Mouse (Mus musculus) c-Kit-positive CD71-positive TER-119-negative erythroid progenitor cells, embryonic 14.5 days (primary cell): ENCODE measurements around the gene Spag4.
"Not testable (repeated sequence)": the region's sequence is repeated elsewhere in the genome, so short reads cannot be mapped to it uniquely, and the experiment has no call there.

Source experiments
- DNase-seq: peaks from one replicate; pipeline ENCODE4 v3.0.0-alpha.2; 2013; ENCODE audit warnings: low read depth

Gene Spag4

DNA sequence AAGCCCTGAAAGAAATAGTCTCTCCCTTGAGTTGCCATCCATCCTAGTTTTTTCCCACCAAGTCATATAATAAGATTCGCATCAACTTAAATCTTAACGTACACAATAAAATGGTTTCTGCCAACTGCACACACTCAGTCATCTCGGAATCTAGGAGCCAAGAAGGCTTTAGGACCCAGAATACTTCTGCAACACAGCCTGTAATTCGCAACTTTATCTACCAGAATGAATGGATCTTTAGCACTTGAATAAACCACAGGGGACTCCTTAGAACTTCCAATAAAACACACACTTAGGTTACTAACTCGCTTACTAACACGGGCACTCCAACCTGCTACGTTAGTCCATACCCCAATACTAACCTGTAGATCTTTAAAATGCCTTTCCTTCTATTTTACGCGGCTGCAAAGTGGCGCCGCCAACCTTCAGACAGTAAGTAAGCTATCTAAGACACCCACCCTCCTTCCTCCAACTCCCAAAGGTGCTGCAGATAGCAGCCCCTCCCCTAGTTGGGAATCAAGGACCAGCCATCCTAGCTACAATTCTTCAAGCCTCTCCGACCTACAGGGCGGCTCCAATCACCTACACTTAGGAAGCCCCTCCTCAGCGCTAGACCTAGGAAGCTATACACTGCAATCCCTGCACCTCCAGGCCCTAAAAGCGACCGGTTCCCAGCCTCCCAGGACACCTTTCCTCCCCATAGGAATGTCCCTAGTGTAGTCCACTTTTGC, 45.8 kb downstream of the Spag4 start:
- DNase-seq, result peak; percentile 51

DNA sequence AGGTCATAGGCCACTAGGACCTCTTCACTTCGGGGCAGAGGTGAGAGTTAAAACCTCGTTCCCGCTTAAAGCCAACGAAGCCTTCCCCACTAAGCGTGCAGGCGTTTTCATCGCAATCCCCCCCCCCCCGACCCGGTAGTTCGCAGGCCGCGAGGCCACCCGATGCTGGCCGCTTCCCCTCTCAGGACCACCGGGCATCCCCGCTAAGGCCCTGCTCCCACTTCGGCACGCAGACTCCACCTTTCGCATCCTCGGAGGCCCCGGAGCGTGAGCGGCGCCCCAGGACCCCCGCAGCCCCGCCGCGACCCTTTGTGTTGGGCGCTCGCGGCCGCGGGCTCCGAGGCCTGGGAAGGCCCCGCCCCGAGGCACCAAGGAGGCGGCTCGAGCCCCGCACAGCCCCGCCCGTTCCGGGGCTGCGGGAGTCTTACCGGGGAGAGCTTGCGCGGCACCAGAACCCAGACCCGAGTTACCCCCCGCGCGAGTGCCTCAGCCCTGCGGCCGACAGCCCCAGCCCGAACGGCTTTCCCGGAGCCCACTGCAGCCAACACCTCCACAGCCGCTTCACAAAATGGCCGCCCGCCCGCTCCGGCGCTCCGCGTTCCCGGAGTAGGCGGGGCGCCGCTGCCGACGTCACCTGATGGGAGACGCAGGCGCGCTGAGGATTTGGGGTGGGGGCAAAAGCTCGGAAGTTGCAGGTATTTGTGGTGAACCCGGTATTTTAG, 46.5 kb downstream of the Spag4 start, which contains the start of the genes Cpne1 and Rbm12:
Gene Cpne1, minus strand, starts transcription at position 608 of the 722 bp plus-strand sequence.
Gene Rbm12, minus strand, starts transcription at position 621 of the 722 bp plus-strand sequence.
- DNase-seq, result peak; percentile 78

DNA sequence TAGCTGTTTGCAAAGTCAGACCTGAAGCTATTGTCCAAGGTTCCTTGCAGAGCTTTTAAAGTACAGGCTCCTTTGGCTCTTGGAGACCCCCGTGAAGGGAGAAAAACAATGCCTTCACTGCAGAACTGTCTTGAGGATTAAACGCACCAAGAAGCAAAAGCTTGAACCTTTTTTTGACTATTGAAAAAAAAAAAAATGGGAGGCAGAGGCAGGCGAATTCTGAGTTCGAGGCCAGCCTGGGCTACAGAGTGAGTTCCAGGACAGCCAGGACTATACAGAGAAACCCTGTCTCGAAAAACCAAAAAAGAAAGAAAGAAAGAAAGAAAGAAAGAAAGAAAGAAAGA, 47.1 kb downstream of the Spag4 start:
- not testable (repeated sequence) for DNase-seq

DNA sequence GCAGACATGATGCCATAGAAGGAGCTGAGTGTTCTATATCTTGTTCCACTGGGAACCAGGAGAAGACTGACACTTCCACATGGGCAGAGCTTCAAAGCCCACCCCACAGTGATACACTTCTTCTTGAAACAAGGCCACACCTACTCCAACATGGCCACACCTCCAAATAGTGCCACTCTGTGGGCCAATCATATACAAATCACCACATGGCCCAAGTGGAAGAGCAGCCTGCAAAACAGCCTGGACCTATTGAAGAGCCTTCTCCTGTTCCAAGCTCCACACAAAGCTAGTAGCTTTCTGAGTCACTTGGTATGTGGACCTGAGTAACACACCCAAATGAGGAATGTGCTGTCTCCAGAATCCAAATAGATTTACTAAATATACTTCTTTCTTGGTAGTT, 54.6 kb downstream of the Spag4 start:
- DNase-seq, result no peak
